Mouse (Mus musculus): ENCODE measurements around the gene Tcaf1. TPM values are rescaled to one million over a fixed set of nuclear protein-coding genes. Genes with fewer than 3 reads are reported as not detected.
A peak's percentile ranks its signal among the peaks of the same experiment; 100 is the strongest.

Tcaf1 gene
- polyA plus RNA-seq, 1 experiment from 2014 or later = 212 TPM

- Histone ChIP-seq H3K27me3 (ENCODE audit: control insufficient read depth, insufficient read depth, low read length) (no peaks in the 10 kb centered on the region), H3K4me3 (replicated peaks; ENCODE audit: low read length) (no peak overlapping the region), H3K4me1 (replicated peaks; ENCODE audit: control insufficient read depth, insufficient read depth, low read length) (peaks cover 24% of the 10 kb centered on the region), H3K9me3 (ENCODE audit: control insufficient read depth, low read length) (no peaks in the 10 kb centered on the region), H3K4me2 (replicated peaks) (no peak overlapping the region), H3K27ac (no peak overlapping the region), H3K9ac (no peak overlapping the region), H3K36me3 (replicated peaks; ENCODE audit: control insufficient read depth, insufficient read depth) (peaks cover 29% of the 10 kb centered on the region)
- ATAC-seq (ENCODE audit: low FRiP score) (no peak), DNase-seq (ENCODE audit: low spot score) (no peak)
These were observed 20.1 kb downstream of the Tcaf1 start for GRCm38 (mm10) chr6:42689761-42690160.

- Histone ChIP-seq H3K9ac (no peak overlapping the region), H3K36me3 (replicated peaks; ENCODE audit: control insufficient read depth, insufficient read depth) (peaks cover 46% of the 10 kb centered on the region)
- DNase-seq (ENCODE audit: low spot score) = no peak
These were observed 22.0 kb downstream of the Tcaf1 start for GRCm38 (mm10) chr6:42687907-42688306.

GRCm38 (mm10) chr6:42680077-42680476, 29.8 kb downstream of the Tcaf1 start:
- ATAC-seq (ENCODE audit: low FRiP score) (no peak), DNase-seq (ENCODE audit: low spot score) (no peak)
- 86% methylated on average over 7 of the region's 7 CpGs for WGBS
- H3K4me2 ChIP-seq (replicated peaks) = no peak overlapping the region
- no peaks in the 10 kb centered on the region for H3K27me3 ChIP-seq (ENCODE audit: control insufficient read depth, insufficient read depth, low read length)
- H3K4me3 ChIP-seq (replicated peaks; ENCODE audit: low read length) = no peak overlapping the region
- H3K27ac ChIP-seq = no peak overlapping the region
- H3K4me1 ChIP-seq (replicated peaks; ENCODE audit: control insufficient read depth, insufficient read depth, low read length) = no peaks in the 10 kb centered on the region
- H3K9ac ChIP-seq = no peak overlapping the region
- H3K9me3 ChIP-seq (ENCODE audit: control insufficient read depth, low read length) = no peaks in the 10 kb centered on the region
- H3K36me3 ChIP-seq (replicated peaks; ENCODE audit: control insufficient read depth, insufficient read depth) = peaks cover 89% of the 10 kb centered on the region

More at GRCm38 (mm10) chr6:42687907-42688306, 22.0 kb downstream of the Tcaf1 start:
- ATAC-seq (ENCODE audit: low FRiP score) = no peak
- Histone ChIP-seq H3K4me2 (replicated peaks) (no peak overlapping the region), H3K9me3 (ENCODE audit: control insufficient read depth, low read length) (no peaks in the 10 kb centered on the region), H3K4me3 (replicated peaks; ENCODE audit: low read length) (no peak overlapping the region), H3K27me3 (ENCODE audit: control insufficient read depth, insufficient read depth, low read length) (no peaks in the 10 kb centered on the region), H3K4me1 (replicated peaks; ENCODE audit: control insufficient read depth, insufficient read depth, low read length) (peaks cover 18% of the 10 kb centered on the region), H3K27ac (no peak overlapping the region)
- WGBS = 91% methylated on average over 5 of the region's 5 CpGs

GRCm38 (mm10) chr6:42676011-42676410, 33.9 kb downstream of the Tcaf1 start:
- Histone ChIP-seq H3K4me3 (replicated peaks; ENCODE audit: low read length) (no peak overlapping the region), H3K27me3 (ENCODE audit: control insufficient read depth, insufficient read depth, low read length) (no peaks in the 10 kb centered on the region), H3K9ac (no peak overlapping the region), H3K9me3 (ENCODE audit: control insufficient read depth, low read length) (no peaks in the 10 kb centered on the region), H3K4me2 (replicated peaks) (no peak overlapping the region), H3K27ac (no peak overlapping the region), H3K36me3 (replicated peaks; ENCODE audit: control insufficient read depth, insufficient read depth) (peaks cover 92% of the 10 kb centered on the region), H3K4me1 (replicated peaks; ENCODE audit: control insufficient read depth, insufficient read depth, low read length) (no peaks in the 10 kb centered on the region)
- no peak for DNase-seq (ENCODE audit: low spot score)
- no peak for ATAC-seq (ENCODE audit: low FRiP score)
- WGBS = 99% methylated on average over 3 of the region's 3 CpGs

GRCm38 (mm10) chr6:42671767-42672166, 38.1 kb downstream of the Tcaf1 start:
- no peak overlapping the region for H3K9ac ChIP-seq
- H3K27ac ChIP-seq = no peak overlapping the region
- H3K4me2 ChIP-seq (replicated peaks) = no peak overlapping the region
- H3K36me3 ChIP-seq (replicated peaks; ENCODE audit: control insufficient read depth, insufficient read depth) = peaks cover 76% of the 10 kb centered on the region
- no peak for ATAC-seq (ENCODE audit: low FRiP score)
- no peaks in the 10 kb centered on the region for H3K9me3 ChIP-seq (ENCODE audit: control insufficient read depth, low read length)
- WGBS = 88% methylated on average over 1 of the region's 1 CpGs
- H3K4me1 ChIP-seq (replicated peaks; ENCODE audit: control insufficient read depth, insufficient read depth, low read length) = no peaks in the 10 kb centered on the region
- DNase-seq (ENCODE audit: low spot score) = no peak
- H3K27me3 ChIP-seq (ENCODE audit: control insufficient read depth, insufficient read depth, low read length) = no peaks in the 10 kb centered on the region
- no peak overlapping the region for H3K4me3 ChIP-seq (replicated peaks; ENCODE audit: low read length)

- ATAC-seq (ENCODE audit: low FRiP score) (no peak), DNase-seq (ENCODE audit: low spot score) (no peak)
- Histone ChIP-seq H3K27me3 (ENCODE audit: control insufficient read depth, insufficient read depth, low read length) (no peaks in the 10 kb centered on the region), H3K4me2 (replicated peaks) (no peak overlapping the region), H3K4me3 (replicated peaks; ENCODE audit: low read length) (no peak overlapping the region), H3K9ac (no peak overlapping the region), H3K27ac (no peak overlapping the region), H3K4me1 (replicated peaks; ENCODE audit: control insufficient read depth, insufficient read depth, low read length) (no peaks in the 10 kb centered on the region), H3K36me3 (replicated peaks; ENCODE audit: control insufficient read depth, insufficient read depth) (peaks cover 35% of the 10 kb centered on the region), H3K9me3 (ENCODE audit: control insufficient read depth, low read length) (no peaks in the 10 kb centered on the region)
- WGBS = 97% methylated on average over 2 of the region's 2 CpGs
These were observed 42.2 kb downstream of the Tcaf1 start for GRCm38 (mm10) chr6:42667722-42668121.

GRCm38 (mm10) chr6:42661739-42662138, 48.1 kb downstream of the Tcaf1 start:
- no peaks in the 10 kb centered on the region for H3K9me3 ChIP-seq (ENCODE audit: control insufficient read depth, low read length)
- H3K4me2 ChIP-seq (replicated peaks) = no peak overlapping the region
- no peak for ATAC-seq (ENCODE audit: low FRiP score)
- no peak overlapping the region for H3K9ac ChIP-seq
- DNase-seq (ENCODE audit: low spot score) = no peak
- H3K27ac ChIP-seq = no peak overlapping the region
- H3K36me3 ChIP-seq (replicated peaks; ENCODE audit: control insufficient read depth, insufficient read depth) = no peaks in the 10 kb centered on the region
- H3K4me1 ChIP-seq (replicated peaks; ENCODE audit: control insufficient read depth, insufficient read depth, low read length) = no peaks in the 10 kb centered on the region
- no peaks in the 10 kb centered on the region for H3K27me3 ChIP-seq (ENCODE audit: control insufficient read depth, insufficient read depth, low read length)
- no peak overlapping the region for H3K4me3 ChIP-seq (replicated peaks; ENCODE audit: low read length)
- 69% methylated on average over 2 of the region's 2 CpGs for WGBS

- H3K9me3 ChIP-seq (ENCODE audit: control insufficient read depth, low read length) = no peaks in the 10 kb centered on the region
- H3K36me3 ChIP-seq (replicated peaks; ENCODE audit: control insufficient read depth, insufficient read depth) = no peaks in the 10 kb centered on the region
- WGBS = under 1% methylated on average over 23 of the region's 23 CpGs
- no peak within 1 kb of the TSS for H3K27ac ChIP-seq
- ATAC-seq (ENCODE audit: low FRiP score) (peak; percentile 97), DNase-seq (ENCODE audit: low spot score) (peak; percentile 82)
- H3K27me3 ChIP-seq (ENCODE audit: control insufficient read depth, insufficient read depth, low read length) = no peaks in the 10 kb centered on the region
- 0 out of 2 replicates have a peak, but pooled peaks cover 3% of the 10 kb centered on the region for H3K4me1 ChIP-seq (replicated peaks; ENCODE audit: control insufficient read depth, insufficient read depth, low read length)
- peak within 1 kb of the TSS; percentile 24 for H3K9ac ChIP-seq
- peak within 1 kb of the TSS; percentile 31 for H3K4me3 ChIP-seq (replicated peaks; ENCODE audit: low read length)
- H3K4me2 ChIP-seq (replicated peaks) = peak within 1 kb of the TSS; percentile 58
These were observed 64.9 kb downstream of the Tcaf1 start, which contains the start of gene Tcaf2 for GRCm38 (mm10) chr6:42644912-42645549. Tcaf2 (minus strand) TSS chr6:42645254.

- ATAC-seq (ENCODE audit: low FRiP score) (no peak), DNase-seq (ENCODE audit: low spot score) (no peak)
- H3K9me3 ChIP-seq (ENCODE audit: control insufficient read depth, low read length) = no peaks in the 10 kb centered on the region
- no peak overlapping the region for H3K4me2 ChIP-seq (replicated peaks)
- no peaks in the 10 kb centered on the region for H3K27me3 ChIP-seq (ENCODE audit: control insufficient read depth, insufficient read depth, low read length)
- no peak overlapping the region for H3K27ac ChIP-seq
- 76% methylated on average over 5 of the region's 5 CpGs for WGBS
- H3K4me3 ChIP-seq (replicated peaks; ENCODE audit: low read length) = no peak overlapping the region
- no peaks in the 10 kb centered on the region for H3K36me3 ChIP-seq (replicated peaks; ENCODE audit: control insufficient read depth, insufficient read depth)
- no peaks in the 10 kb centered on the region for H3K4me1 ChIP-seq (replicated peaks; ENCODE audit: control insufficient read depth, insufficient read depth, low read length)
- no peak overlapping the region for H3K9ac ChIP-seq
These were observed 75.5 kb downstream of the Tcaf1 start for GRCm38 (mm10) chr6:42634393-42634792.

GRCm38 (mm10) chr6:42631395-42631794, 78.5 kb downstream of the Tcaf1 start:
- ATAC-seq (ENCODE audit: low FRiP score) (no peak), DNase-seq (ENCODE audit: low spot score) (no peak)
- Histone ChIP-seq H3K9ac (no peak overlapping the region), H3K27me3 (ENCODE audit: control insufficient read depth, insufficient read depth, low read length) (no peaks in the 10 kb centered on the region), H3K4me3 (replicated peaks; ENCODE audit: low read length) (no peak overlapping the region), H3K36me3 (replicated peaks; ENCODE audit: control insufficient read depth, insufficient read depth) (no peaks in the 10 kb centered on the region), H3K27ac (no peak overlapping the region), H3K4me1 (replicated peaks; ENCODE audit: control insufficient read depth, insufficient read depth, low read length) (no peaks in the 10 kb centered on the region), H3K4me2 (replicated peaks) (no peak overlapping the region), H3K9me3 (ENCODE audit: control insufficient read depth, low read length) (no peaks in the 10 kb centered on the region)
- 80% methylated on average over 4 of the region's 4 CpGs for WGBS

Measured in hindbrain, embryonic 14.5 days (tissue).